ENCODE assay signal across 8 mouse cellular contexts in genomic region chr10:25250108-25250507, GRCm38 (mm10). TPM values are rescaled to one million over a fixed set of nuclear protein-coding genes. Genes with fewer than 3 reads are reported as not detected.
DNase-seq lines count a peak whose midpoint lies in the region; ATAC-seq and TF ChIP-seq lines count a peak whose summit lies in the region.

No protein-coding gene starts in this region.

- no peak for TF ChIP-seq POLR2A in kidney, adult 2 months (IDR thresholded peaks at IDR 0.05; ENCODE audit: low read depth, low read length)

- TF ChIP-seq CTCF in kidney, adult 2 months (conservative IDR thresholded peaks at IDR 0.05; ENCODE audit: insufficient read depth, insufficient read length, low read depth, low read length), result peak; percentile 70

- DNase-seq in CD4-positive helper T cell, adult 2 months (ENCODE audit: low read depth, low spot score), result peak; percentile 24
- DNase-seq in MN1 (ENCODE audit: low spot score), result peak; percentile 41
- peak; percentile 37 for DNase-seq in cerebellum, adult 9-10 months
- peak; percentile 47 for DNase-seq in kidney, adult 2 months
- DNase-seq in retina, adult 2 months (ENCODE audit: low read depth, low spot score), result peak; percentile 33

- no peaks in the 10 kb centered on the region for H3K27me3 ChIP-seq in kidney, adult 2 months (replicated peaks; ENCODE audit: control insufficient read depth, insufficient read depth, low read length)
- no peaks in the 10 kb centered on the region for H3K27me3 ChIP-seq in liver, embryonic 12.5 days (replicated peaks)

- WGBS in kidney, adult 2 months, result 55% methylated on average over 12 of the region's 12 CpGs
- WGBS in liver, embryonic 12.5 days (ENCODE audit: insufficient replicate concordance), result 42% methylated on average over 12 of the region's 12 CpGs

- no peak overlapping the region for H3K4me2 ChIP-seq in liver, embryonic 12.5 days

- H3K4me3 ChIP-seq in kidney, adult 2 months (ENCODE audit: insufficient read depth, low read depth, low read length), result no peak overlapping the region
- H3K4me3 ChIP-seq in liver, embryonic 12.5 days, result no peak overlapping the region

- H3K27ac ChIP-seq in kidney, adult 2 months (ENCODE audit: insufficient read depth, low read depth, low read length), result no peak overlapping the region
- 0 out of 2 replicates have a peak overlapping the region, but pooled peaks have one; percentile 36 for H3K27ac ChIP-seq in liver, embryonic 12.5 days

- ATAC-seq in frontal cortex, adult (ENCODE audit: low TSS enrichment), result peak; percentile 57; the same call in 1 of the 2 replicates
- ATAC-seq in liver, embryonic 12.5 days, result no peak
- no peak; the same call in 1 of the 2 replicates for ATAC-seq in monocyte, adult 5-6 weeks (replicated peaks; ENCODE audit: insufficient number of reproducible peaks, low FRiP score, low TSS enrichment, poor library complexity, severe bottlenecking)

- no peaks in the 10 kb centered on the region for H3K36me3 ChIP-seq in kidney, adult 2 months (ENCODE audit: control insufficient read depth, insufficient read depth, low read length)
- peaks cover 6% of the 10 kb centered on the region; the same call in 1 of the 2 replicates for H3K36me3 ChIP-seq in liver, embryonic 12.5 days

- no peak overlapping the region for H3K9ac ChIP-seq in liver, embryonic 12.5 days

- no peaks in the 10 kb centered on the region for H3K9me3 ChIP-seq in liver, embryonic 12.5 days (replicated peaks)

- no peaks in the 10 kb centered on the region for H3K4me1 ChIP-seq in kidney, adult 2 months (ENCODE audit: control insufficient read depth, insufficient read depth, low read length)
- H3K4me1 ChIP-seq in liver, embryonic 12.5 days, result peaks cover 39% of the 10 kb centered on the region

RNA-seq across cellular contexts. Expression of gene Akap7, which starts 57.6 kb away (rescaled TPM):
- polyA plus RNA-seq in kidney, adult 2 months (2012; rRNA removed), result 9.8 and 11.9 TPM in 2 replicates
- 23.2 and 25.7 TPM in 2 replicates for polyA plus RNA-seq in liver, embryonic 12.5 days (2016; fragmentation: Nextera tagmentation; extraction: Ambion mirVana)
- total RNA-seq in monocyte, adult 5-6 weeks (2017), result 17.4 to 28.8 TPM (median 22.7 TPM) in 3 replicates
